Mouse (Mus musculus): ENCODE data around the gene Nktr. TPM values are rescaled to one million over a fixed set of nuclear protein-coding genes. Genes with fewer than 3 reads are reported as not detected.

Gene Nktr
- 100 to 1,000 TPM in 1 of 2 experiments, 10 to 100 TPM in 1; 99.0 to 145 TPM for total RNA-seq (2021)

DNA sequence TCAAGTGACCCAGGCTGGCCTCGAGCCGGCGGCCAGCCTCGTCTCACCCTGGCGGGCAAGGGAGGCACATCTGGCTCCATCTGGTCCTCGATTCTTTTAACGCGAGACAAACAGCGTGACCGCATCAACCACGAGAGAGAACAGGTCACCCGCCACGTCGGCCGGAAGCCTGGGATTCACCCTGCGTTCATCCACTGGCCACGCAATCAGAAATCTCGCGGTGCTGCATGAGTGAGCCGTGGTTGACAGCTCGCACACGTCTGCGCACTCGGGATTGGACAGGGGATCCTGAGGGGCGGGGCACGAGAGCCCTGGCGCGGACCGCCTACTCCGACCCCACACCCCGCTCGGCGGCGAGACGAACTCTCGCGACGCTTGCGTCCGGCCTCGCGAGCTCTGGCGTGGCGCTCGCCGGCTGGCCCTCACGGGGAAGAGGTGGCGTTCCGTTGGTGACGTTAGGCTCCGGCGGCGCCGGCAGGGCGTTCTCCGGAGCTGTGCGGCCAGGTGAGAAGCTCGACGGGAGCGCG is at the start of gene Nktr:
TSS of gene Nktr (plus strand) at position 378 of the 527 bp plus-strand sequence.
- DNase-seq = peak; percentile 97 to 98

DNA sequence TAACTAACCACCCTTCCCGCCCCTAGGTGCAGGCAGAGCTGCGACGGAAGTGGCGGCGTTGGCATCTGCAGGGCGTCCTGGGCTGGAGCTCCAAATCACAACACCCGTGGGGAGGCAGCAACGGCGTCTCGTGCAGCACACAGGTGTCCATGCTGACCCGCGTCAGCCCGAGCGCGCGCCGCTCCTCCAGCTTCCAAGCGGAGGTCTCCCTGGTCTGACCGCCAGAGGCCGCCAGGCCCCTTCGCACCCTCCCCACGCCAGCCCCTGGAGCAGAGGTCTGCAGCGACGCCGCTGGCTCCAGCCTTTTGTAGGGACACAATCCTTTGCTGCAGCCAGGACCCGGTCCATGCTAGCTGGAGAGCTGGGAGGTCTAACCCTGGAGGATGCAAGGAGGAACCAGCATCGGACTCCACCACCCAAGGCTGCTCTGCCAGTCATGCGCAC is 49.6 kb upstream of the Nktr start:
- peak in 1 of 2 experiments; percentile 37 for DNase-seq

DNA sequence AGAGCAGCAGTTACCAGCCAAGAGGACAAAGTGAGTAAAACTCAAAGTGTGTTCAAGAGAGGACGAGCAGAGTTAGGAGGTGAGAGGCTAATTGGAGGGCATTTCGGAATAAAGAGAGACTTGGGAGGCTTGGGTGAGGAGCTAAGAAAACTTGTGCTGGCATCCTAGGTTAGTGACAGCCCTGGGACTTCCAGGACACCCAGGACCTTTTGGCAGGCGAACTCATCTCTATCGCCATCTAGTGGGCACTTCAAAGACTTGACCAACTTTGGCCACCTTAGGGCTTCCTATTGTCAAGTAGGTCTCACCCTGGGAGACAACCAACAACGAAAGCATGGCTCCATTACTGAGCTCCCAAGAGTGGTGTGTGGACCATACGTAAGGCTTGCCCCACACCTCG is 47.7 kb upstream of the Nktr start:
- DNase-seq = no peak

DNA sequence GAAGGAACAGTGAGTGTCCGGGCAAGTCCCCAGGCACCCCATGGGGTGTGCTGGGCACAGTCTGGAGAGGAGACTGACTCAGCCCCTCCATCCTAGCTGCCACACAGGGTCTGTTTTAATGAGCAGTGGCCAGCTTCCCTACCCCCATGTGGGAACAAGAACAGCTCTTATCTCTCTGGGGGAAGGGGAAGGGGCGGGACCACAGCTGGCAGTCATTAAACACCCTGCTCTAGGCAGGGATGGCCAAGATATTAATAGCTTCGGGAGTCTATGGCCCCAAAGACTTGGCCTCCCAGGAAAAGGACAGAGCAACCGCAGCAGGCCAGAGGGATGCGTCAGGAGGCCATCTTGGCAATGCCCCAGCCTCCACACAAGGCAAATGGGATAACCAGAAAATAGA is 46.7 kb upstream of the Nktr start:
- no peak for DNase-seq

GRCm38 (mm10) chr9:121673716-121674115 is 45.3 kb upstream of the Nktr start:
- no peak for DNase-seq

GRCm38 (mm10) chr9:121675011-121675410 is 44.0 kb upstream of the Nktr start:
- no peak for DNase-seq

GRCm38 (mm10) chr9:121675556-121675955 is 43.4 kb upstream of the Nktr start:
- no peak for DNase-seq

GRCm38 (mm10) chr9:121677069-121677468 is 41.9 kb upstream of the Nktr start:
- DNase-seq = no peak

DNA sequence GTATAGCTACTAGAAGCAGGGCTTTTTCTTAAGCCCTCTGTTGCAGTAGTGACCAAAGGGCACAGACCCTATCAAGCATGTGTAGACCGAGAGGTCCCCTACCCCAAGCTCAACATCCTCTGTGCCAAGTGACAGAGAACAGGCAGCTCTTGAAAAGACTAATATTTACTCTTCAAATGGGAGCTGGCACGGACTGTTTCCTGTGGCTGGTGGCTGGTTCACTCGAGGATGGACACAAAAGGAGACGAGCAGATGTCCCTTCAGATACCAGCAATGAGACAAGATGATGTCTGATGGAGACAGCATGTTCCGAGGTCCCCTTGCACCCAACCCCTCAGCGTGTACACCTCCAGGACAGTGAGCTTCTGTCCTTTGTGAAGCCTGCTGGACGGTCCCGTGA is 41.5 kb upstream of the Nktr start:
- DNase-seq = no peak

DNA sequence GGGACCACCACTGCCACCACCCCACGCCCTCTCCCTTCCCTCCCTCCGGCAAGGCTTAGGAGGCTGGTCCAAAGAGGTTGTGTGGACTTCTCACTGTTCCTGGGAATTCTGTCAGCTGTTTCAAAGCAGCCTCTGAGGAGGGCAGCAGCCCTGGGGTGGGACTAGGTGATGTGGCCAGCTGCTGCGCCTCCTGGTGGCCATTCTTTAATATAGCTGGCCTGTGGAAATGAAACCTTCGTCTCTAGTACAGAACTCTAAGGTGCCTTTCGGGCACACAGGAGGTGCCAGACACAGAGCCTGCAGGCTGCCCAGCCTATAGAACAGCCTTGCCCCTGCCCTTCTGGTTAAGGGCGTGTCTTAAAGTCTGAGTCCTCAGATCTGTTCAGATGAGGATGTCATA is 39.4 kb upstream of the Nktr start:
- DNase-seq = no peak

- DNase-seq = no peak
Measured at GRCm38 (mm10) chr9:121681191-121681590, 37.8 kb upstream of the Nktr start.

- DNase-seq = no peak
Measured at GRCm38 (mm10) chr9:121682037-121682680, 36.8 kb upstream of the Nktr start.

DNA sequence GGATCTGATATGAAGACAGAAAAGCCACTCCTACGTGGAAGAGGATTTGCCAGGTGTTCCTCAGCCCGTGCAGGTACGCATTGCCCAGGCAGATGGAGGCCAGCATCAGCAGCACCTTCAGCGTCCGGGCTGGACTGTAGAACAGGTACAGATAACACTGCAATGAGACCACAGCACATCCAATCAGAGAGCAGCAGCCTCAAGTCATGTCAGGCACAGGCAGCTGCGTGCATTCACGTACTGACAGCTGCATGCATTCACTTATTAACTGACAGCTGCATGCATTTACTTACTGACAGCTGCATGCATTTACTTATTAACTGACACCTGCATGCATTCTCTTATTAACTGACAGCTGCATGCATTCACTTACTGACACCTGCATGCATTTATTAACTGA is 34.3 kb upstream of the Nktr start:
- DNase-seq = no peak

GRCm38 (mm10) chr9:121690200-121690651 is 28.7 kb upstream of the Nktr start:
- DNase-seq = peak; percentile 66 to 73

DNA sequence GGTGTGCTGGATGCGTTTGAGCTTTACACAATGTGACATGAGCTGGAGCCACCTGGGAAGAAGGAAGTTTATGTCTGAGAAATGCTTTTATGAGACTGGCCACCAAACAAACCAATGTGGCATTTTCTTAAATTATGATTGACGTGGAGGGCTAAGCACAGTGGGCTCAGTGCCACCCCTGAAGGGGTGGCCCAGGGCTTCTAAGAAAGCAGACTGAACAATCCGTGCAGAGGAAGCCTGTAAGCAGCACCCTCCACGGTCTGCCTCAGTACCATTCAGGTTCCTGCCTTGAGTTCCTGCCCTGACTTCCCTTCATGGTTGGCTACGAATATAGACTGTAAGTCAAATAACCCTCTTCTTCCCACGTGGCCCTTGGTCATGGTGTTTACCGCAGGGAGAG is 28.2 kb upstream of the Nktr start:
- no peak for DNase-seq

GRCm38 (mm10) chr9:121694736-121695135 is 24.2 kb upstream of the Nktr start:
- DNase-seq = no peak

DNA sequence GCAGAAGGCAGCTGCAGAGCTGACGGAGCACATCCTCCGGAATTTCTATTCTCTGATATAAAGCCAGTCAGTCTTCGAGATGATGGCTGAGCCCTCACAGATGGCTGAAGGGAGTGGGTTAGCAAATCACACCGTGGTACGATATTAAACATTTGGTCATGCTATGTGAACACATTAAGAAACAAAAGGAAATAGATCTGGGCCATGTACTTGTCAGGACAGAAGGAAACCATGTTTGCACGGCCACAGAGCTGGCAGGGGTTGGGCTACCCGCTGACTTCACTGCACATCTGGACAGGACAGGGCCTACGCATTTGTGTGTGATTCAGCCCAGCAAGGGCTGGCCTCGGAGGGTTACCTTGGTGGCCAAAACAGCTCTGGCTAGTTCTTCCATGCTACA is 22.3 kb upstream of the Nktr start:
- no peak for DNase-seq

- DNase-seq = no peak
Measured at GRCm38 (mm10) chr9:121697150-121698049, 21.6 kb upstream of the Nktr start.

GRCm38 (mm10) chr9:121704261-121704645 is 14.7 kb upstream of the Nktr start:
- DNase-seq = no peak

- DNase-seq = peak; percentile 88 to 90
Measured at GRCm38 (mm10) chr9:121704646-121705625, 14.0 kb upstream of the Nktr start, which contains the start of gene Sec22c. Gene Sec22c, minus strand, starts transcription at chr9:121705490.

DNA sequence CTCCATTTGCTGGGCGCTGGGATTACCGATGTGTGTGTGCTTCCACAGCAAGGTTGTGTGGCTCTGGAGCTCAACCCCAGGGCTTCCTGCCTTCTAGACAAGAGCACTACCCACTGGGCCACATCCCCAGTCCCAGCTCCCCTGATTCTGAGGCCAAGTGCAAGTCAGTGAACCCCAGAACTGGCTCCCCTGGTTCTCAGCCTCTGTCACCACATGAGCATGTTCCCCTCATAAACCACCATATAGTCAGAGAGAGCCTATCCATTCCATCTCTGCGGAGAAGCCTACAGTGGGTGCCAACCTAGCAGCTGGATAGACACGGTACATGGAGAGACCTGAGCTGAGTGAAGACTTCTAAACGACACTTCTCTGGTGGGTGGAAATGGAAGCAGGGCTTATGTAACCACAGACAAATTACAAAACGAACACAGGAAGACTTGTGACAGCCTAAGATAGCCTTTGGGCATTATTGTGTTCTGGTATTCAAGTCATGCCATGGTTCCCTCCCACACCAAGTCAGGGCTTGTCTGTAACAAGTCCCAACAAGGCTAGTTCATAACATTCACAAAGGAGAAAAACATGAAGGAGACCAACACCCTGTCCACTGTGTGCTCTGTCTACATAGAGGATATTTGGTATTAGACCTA is 12.8 kb upstream of the Nktr start:
- DNase-seq = peak; percentile 0 to 1

- no peak for DNase-seq
Measured at GRCm38 (mm10) chr9:121707801-121708200, 11.2 kb upstream of the Nktr start.

All from layer of hippocampus, postnatal 36 days (tissue).